Mouse (Mus musculus) adipose tissue, adult 10 weeks (tissue): ENCODE measurements around the gene Zfp354b. TPM values are rescaled to one million over a fixed set of nuclear protein-coding genes. Genes with fewer than 3 reads are reported as not detected.

Experiments
- polyA plus RNA-seq: library from polyadenylated mRNA; stranded (reverse); fragments of 350-450 nt; fragmentation: Illumina TruSeq; extraction: RNeasy Lipid Tissue Mini Kit (QIAGEN cat#74804); gene quantifications from one replicate; pipeline ENCODE4 v1.2.3, GENCODE M21; 2014; ENCODE audit warnings: low read depth, low replicate concordance

Gene Zfp354b
- 2.2 TPM for polyA plus RNA-seq

GRCm38 (mm10) chr11:50931451-50931866 is at the start of gene Zfp354b:
Gene Zfp354b, minus strand, starts transcription at chr11:50931633.

GRCm38 (mm10) chr11:50966230-50966629 is 34.8 kb upstream of the Zfp354b start, which contains the start of gene Olfr1378:
Gene Olfr1378, plus strand, starts transcription at chr11:50966530.

GRCm38 (mm10) chr11:50953665-50954064 is 22.2 kb upstream of the Zfp354b start, which contains the start of gene Prop1:
Gene Prop1, minus strand, starts transcription at chr11:50953765.

GRCm38 (mm10) chr11:50943506-50943905 is 12.1 kb upstream of the Zfp354b start, which contains the start of gene 4933414I15Rik:
Gene 4933414I15Rik, minus strand, starts transcription at chr11:50943765.

GRCm38 (mm10) chr11:50915671-50916320 is 15.6 kb downstream of the Zfp354b start, which contains the start of gene Zfp2:
Gene Zfp2, minus strand, starts transcription at chr11:50916165.

GRCm38 (mm10) chr11:50887390-50888128 is 43.9 kb downstream of the Zfp354b start, which contains the start of gene Zfp454:
Gene Zfp454, minus strand, starts transcription at chr11:50887651.

Other genes starting within 250 kb of the Zfp354b start
- gene Zfp354c, start 103.9 kb downstream of the Zfp354b start, polyA plus RNA-seq, result 3.2 TPM
- 0.88 TPM for gene Zfp879, start 90.1 kb downstream of the Zfp354b start, polyA plus RNA-seq
- gene Grm6, start 80.9 kb downstream of the Zfp354b start, polyA plus RNA-seq, result not detected
- gene Zfp454, start 44.0 kb downstream of the Zfp354b start, polyA plus RNA-seq, result 1.6 TPM
- gene Zfp2, start 15.5 kb downstream of the Zfp354b start, polyA plus RNA-seq, result 8.2 TPM
- gene 4933414I15Rik, start 12.1 kb upstream of the Zfp354b start, polyA plus RNA-seq, result 1.5 TPM
- gene Prop1, start 22.1 kb upstream of the Zfp354b start, polyA plus RNA-seq, result not detected
- not detected for gene Olfr1378, start 34.9 kb upstream of the Zfp354b start, polyA plus RNA-seq
- not detected for gene Olfr1377, start 50.3 kb upstream of the Zfp354b start, polyA plus RNA-seq
- gene Olfr51, start 72.0 kb upstream of the Zfp354b start, polyA plus RNA-seq, result not detected
- not detected for gene Olfr54, start 82.6 kb upstream of the Zfp354b start, polyA plus RNA-seq
- not detected for gene Olfr1375, start 116.5 kb upstream of the Zfp354b start, polyA plus RNA-seq
- 3.1 TPM for gene Zfp354a, start 127.6 kb upstream of the Zfp354b start, polyA plus RNA-seq